Mouse (Mus musculus) urinary bladder, postnatal 36 days (tissue): ENCODE measurements around the gene Igsf6.

Experiments
- DNase-seq, 2 experiments: peaks; one replicate each; pipeline ENCODE4 v3.0.0; 2022; ENCODE audit warnings: low spot score in 2 of 2, mixed read lengths in 1 of 2

Gene Igsf6

DNA sequence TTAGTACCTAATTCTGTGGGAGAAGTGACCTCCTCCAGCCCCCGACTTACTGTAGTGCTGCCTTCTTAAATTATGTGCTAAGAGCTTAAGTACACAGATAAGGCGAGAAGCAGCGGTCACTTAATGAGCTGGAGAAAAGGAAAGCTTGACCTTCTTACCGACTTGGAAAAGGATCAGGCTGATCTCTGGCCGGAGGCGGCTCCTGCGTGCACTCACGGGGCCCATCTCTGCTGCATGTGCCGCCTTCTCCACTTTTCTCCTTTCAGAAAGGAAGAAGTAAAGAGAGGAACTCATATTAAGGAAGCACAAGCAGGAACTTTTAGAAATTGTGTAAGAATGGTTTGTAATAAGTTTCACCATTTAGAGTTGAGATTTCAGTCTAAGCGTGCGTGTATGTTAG, at the start of gene Igsf6:
Igsf6 (minus strand) TSS at position 292 of the 400 bp plus-strand sequence.
- peak; percentile 15 to 33 for DNase-seq

- DNase-seq, result peak; percentile 78 to 86
These were observed 45.9 kb upstream of the Igsf6 start for GRCm38 (mm10) chr7:121120143-121120818.

GRCm38 (mm10) chr7:121111762-121112161, 37.4 kb upstream of the Igsf6 start:
- no peak for DNase-seq

- no peak for DNase-seq
These were observed 36.9 kb upstream of the Igsf6 start for GRCm38 (mm10) chr7:121111321-121111720.

- DNase-seq, result no peak
These were observed 33.5 kb upstream of the Igsf6 start for GRCm38 (mm10) chr7:121107851-121108250.

GRCm38 (mm10) chr7:121098614-121099389, 24.4 kb upstream of the Igsf6 start:
- DNase-seq, result no peak

GRCm38 (mm10) chr7:121093026-121093425, 18.7 kb upstream of the Igsf6 start:
- DNase-seq, result no peak

- DNase-seq, result no peak
These were observed 16.4 kb upstream of the Igsf6 start for GRCm38 (mm10) chr7:121090748-121091147.

DNA sequence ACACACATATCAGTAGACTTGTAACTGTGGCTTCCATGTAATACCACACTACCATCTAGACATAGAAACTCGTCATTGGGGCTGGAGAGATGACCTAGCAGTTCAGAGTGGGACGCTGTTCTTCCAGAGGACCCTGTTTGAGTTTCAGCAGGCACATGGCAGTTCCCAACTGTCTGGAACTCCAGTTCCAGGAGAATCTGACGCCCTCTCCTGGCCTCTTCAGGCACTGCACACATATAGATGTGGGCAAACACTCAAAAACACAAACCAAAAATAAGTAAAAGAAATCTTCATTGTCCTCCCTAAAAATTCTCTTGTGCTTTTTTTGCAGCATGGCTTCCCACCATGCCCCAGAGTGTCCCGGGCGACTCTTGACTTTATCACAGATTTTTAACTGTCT, 14.4 kb upstream of the Igsf6 start:
- DNase-seq, result no peak

- DNase-seq, result no peak
These were observed 11.1 kb upstream of the Igsf6 start for GRCm38 (mm10) chr7:121085500-121085899.

GRCm38 (mm10) chr7:121084840-121085453, 10.6 kb upstream of the Igsf6 start:
- no peak for DNase-seq

DNA sequence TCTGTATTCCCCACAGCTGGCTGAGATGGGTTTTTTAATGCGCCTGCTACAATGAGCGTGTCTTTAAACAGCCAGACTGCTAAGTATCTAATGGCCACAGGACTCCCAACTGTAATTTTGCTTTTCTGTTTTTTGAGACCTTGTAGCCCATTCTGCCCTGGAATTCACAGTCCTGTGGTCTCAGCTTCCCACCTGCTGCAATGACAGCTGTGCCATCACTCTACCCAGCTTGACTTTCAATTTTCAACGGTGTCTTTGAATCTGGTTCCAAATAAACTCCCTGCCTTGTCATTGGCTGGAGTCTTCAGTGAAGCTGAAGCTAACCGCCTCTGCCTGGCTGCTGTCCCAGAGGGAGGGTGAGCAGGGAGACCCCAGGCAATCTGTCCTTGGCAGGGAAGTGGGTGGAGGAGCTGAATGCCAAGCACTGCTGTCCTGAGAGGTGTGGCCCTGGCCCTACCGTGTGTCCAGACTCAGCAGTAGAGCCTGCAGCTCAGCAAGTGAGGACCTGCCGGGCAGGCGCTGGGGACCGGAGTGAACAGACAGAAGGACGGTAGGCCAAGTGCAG, 8.7 kb upstream of the Igsf6 start:
- no peak for DNase-seq

DNA sequence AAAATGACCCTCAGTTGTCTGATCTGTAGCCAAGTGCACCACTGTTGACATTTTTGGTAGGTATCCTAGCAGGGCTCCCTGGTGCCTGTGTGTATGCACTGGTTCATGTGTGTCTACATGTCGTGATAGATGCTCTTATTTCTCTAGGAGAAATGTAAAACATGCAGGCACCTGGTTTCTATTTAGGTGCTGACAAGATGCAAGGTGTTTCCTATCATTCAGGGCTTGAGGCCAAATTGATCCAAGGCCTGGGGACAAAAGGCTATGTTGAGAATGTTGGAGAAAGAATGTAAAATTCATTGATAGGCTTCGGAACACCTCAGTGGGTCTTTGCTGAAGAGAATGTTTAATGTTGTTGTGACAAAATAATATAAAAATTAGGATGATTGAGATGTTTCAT, 7.4 kb upstream of the Igsf6 start:
- no peak for DNase-seq

GRCm38 (mm10) chr7:121081350-121081749, 7.0 kb upstream of the Igsf6 start, which contains the start of gene Otoa:
TSS of gene Otoa (plus strand) at chr7:121081650.
- no peak for DNase-seq

GRCm38 (mm10) chr7:121077829-121078228, 3.5 kb upstream of the Igsf6 start:
- DNase-seq, result peak; percentile 26 to 38

DNA sequence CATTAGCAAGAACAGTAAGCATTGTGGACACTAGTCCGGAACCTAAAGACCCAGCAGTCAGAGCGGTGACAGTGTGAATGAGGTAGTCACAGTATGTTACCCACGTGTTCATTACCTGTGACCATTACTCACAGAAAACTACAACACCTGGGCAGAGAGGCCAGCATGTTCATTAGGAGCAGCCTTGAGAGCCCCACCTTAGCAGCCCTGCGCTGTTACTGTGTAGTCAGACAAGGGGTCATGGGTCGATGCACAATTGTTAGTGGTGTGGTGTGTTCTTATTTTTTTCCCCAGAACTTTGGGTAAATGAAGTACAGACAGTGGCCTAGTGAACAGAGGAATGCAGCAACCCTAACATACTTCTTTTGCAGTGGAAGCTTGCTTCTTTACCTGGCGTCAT, 2.9 kb upstream of the Igsf6 start:
- no peak for DNase-seq

DNA sequence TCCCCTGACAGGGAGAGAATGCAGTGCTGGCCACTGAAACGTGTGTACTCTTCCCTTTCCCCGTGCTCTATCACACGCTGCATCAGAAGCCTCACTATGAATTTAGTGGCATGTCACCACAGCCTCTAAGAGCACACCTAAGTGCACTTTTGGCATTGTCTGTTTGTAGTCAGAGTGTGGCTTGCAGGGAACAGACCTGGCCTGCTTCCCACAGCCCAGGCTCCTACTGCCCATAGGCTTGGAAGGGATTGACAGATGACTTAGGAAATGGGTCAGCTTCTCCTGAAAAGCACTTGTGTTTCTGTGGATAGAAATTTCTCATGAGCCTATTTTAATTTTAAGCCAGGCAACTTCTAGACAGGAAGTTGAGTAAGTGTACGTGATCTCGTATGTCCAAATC, 1.0 kb upstream of the Igsf6 start:
- DNase-seq, result no peak

DNA sequence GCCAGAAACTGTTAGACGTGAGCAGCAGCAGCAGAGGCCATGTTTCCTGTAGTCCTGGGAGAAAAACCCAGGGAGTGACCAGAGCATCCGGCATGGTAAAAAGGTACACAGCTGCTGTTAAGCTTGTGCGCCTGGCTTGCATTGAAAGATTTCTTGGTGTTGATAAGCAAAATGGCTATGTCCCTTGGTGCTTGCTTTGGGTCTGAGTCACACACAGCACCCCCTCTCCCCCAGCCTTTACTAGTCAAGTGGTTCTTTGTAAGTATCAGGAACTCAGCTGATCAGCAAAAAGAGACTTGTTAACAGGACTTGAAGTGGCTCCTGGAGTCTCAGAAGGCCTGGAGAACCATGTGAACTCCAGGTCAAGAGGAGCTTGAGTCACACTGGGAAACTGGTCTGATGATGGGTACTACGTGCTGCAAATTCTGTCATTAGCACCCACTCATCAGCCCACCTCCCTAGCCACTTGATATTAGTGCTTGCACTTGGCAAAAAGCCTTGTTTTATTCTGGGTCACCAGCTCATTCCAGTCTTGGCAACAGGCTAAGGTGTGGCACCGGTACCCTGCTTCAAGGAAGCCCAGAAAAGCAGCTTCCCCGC, 529 bp upstream of the Igsf6 start:
- peak in 1 of 2 experiments; percentile 10 for DNase-seq

DNA sequence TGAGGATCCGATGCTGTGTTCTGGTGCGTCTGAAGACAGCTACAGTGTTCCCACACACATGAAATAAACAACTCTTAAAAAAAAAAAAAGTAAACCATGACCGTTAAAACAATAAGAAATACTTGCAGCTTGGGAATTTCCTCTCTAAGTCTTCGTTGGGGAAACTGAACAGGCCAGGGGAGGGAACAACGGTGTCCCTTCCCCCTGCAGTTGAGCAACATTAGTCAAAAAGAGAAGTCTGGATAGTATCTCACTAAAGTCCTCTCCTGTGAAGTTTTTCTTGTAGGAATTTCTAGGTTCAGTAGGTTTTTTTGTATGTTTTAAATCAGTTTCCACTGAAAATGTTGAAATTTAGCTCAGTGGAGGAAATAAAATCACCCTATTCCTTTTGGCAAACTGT, 1.9 kb downstream of the Igsf6 start:
- no peak for DNase-seq

DNA sequence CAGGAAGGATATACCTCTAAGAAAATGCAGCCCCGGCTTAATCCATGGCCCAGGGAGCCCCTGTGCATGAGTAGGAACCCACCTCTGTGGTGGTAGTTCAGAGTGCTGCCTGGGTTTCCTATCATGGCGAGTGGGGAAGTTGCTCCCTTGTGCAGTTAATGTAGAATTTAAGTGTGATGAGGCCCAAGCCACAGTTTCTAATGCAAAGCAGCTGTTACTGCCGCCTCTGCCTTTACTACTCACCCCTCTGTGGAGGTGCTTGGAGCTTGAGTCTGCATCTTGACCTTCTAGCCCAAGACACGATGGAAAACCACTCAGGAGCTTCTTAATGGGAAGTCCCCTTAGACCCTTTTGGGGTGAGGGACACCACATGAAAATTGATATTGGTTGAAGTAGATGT, 3.1 kb downstream of the Igsf6 start:
- DNase-seq, result no peak

GRCm38 (mm10) chr7:121064309-121064708, 10.1 kb downstream of the Igsf6 start:
- no peak for DNase-seq
